Mouse (Mus musculus): Measurements from ENCODE around the gene Elmo3. TPM values are rescaled to one million over a fixed set of nuclear protein-coding genes. Genes with fewer than 3 reads are reported as not detected.
A peak's percentile ranks its signal among the peaks of the same experiment; 100 is the strongest.

Gene Elmo3
- total and polyA plus RNA-seq, 3 experiments, result 1.3 to 2.9 TPM; not detected in 1

- Histone ChIP-seq H3K9ac (ENCODE audit: control insufficient read depth, low read depth, low read length, poor library complexity, severe bottlenecking) (no peak overlapping the region), H3K79me2 (ENCODE audit: control insufficient read depth, insufficient read depth, low read length, poor library complexity) (no peaks in the 10 kb centered on the region), H3K27me3 (ENCODE audit: control insufficient read depth in 1 of 2, insufficient read depth in 2 of 2, low read length in 2 of 2) (no peaks in the 10 kb centered on the region), H3K9me3 (replicated peaks; ENCODE audit: insufficient read depth, low read length) (no peaks in the 10 kb centered on the region), H3K4me3 (ENCODE audit: control insufficient read depth in 1 of 2, insufficient read depth in 1 of 2, low read depth in 2 of 2, low read length in 2 of 2) (no peak overlapping the region), H3K4me1 (ENCODE audit: control insufficient read depth in 1 of 2, insufficient read depth in 2 of 2, low read length in 2 of 2) (peaks cover 11 to 24% of the 10 kb centered on the region in 2 experiments), H3K36me3 (ENCODE audit: control insufficient read depth in 1 of 2, insufficient read depth in 2 of 2, low read length in 2 of 2) (peaks cover 0 to 25% of the 10 kb centered on the region in 2 experiments; a peak in 2 of 4 replicates), H3K27ac (ENCODE audit: control insufficient read depth, low read depth, low read length) (no peak overlapping the region)
- DNase-seq (ENCODE audit: low read depth, low spot score), result no peak
- no peak for TF ChIP-seq E2F4 (IDR thresholded peaks at IDR 0.05; ENCODE audit: borderline replicate concordance, low read depth, low read length)
- TF ChIP-seq MYC (IDR thresholded peaks at IDR 0.05; ENCODE audit: low read depth, low read length), result no peak
- TF ChIP-seq MYB (IDR thresholded peaks at IDR 0.05; ENCODE audit: low read depth, low read length), result no peak
- TF ChIP-seq POLR2AphosphoS2 (IDR thresholded peaks at IDR 0.05; ENCODE audit: low read length), result no peak
- no peak for TF ChIP-seq POLR2A (IDR thresholded peaks at IDR 0.05; ENCODE audit: control insufficient read depth in 1 of 2, insufficient read depth in 1 of 2, low read depth in 1 of 2, low read length in 2 of 2, poor library complexity in 1 of 2)
- TF ChIP-seq RAD21 (IDR thresholded peaks at IDR 0.05; ENCODE audit: low read depth, low read length), result no peak
- TF ChIP-seq ZKSCAN1 (IDR thresholded peaks at IDR 0.05; ENCODE audit: low read depth, low read length), result no peak
- TF ChIP-seq TBP (IDR thresholded peaks at IDR 0.05; ENCODE audit: low read depth, low read length), result no peak
- no peak for TF ChIP-seq KAT2A (conservative IDR thresholded peaks at IDR 0.05; ENCODE audit: low read depth, low read length)
- no peak for TF ChIP-seq MAFK (IDR thresholded peaks at IDR 0.05; ENCODE audit: borderline replicate concordance, low read depth, low read length)
- no peak for TF ChIP-seq MAX (IDR thresholded peaks at IDR 0.05; ENCODE audit: low read length)
- TF ChIP-seq USF2 (IDR thresholded peaks at IDR 0.05; ENCODE audit: borderline replicate concordance in 1 of 2, insufficient read depth in 1 of 2, low read depth in 1 of 2, low read length in 2 of 2), result no peak
- no peak for TF ChIP-seq EP300 (IDR thresholded peaks at IDR 0.05; ENCODE audit: low read depth in 1 of 2, low read length in 2 of 2)
- TF ChIP-seq SMC3 (IDR thresholded peaks at IDR 0.05; ENCODE audit: low read depth, low read length), result no peak
- no peak for TF ChIP-seq CHD1 (IDR thresholded peaks at IDR 0.05; ENCODE audit: low read depth, low read length)
These were observed 13.3 kb downstream of the Elmo3 start for GRCm38 (mm10) chr8:105318662-105319190.

GRCm38 (mm10) chr8:105323183-105323582 is 17.8 kb downstream of the Elmo3 start:
- no peak overlapping the region; a peak in 1 of 4 replicates for H3K4me3 ChIP-seq (ENCODE audit: control insufficient read depth in 1 of 2, insufficient read depth in 1 of 2, low read depth in 2 of 2, low read length in 2 of 2)
- H3K27me3 ChIP-seq (ENCODE audit: control insufficient read depth in 1 of 2, insufficient read depth in 2 of 2, low read length in 2 of 2), result no peaks in the 10 kb centered on the region
- peak overlapping the region; percentile 44 for H3K27ac ChIP-seq (ENCODE audit: control insufficient read depth, low read depth, low read length)
- H3K36me3 ChIP-seq (ENCODE audit: control insufficient read depth in 1 of 2, insufficient read depth in 2 of 2, low read length in 2 of 2), result peaks cover 5 to 37% of the 10 kb centered on the region in 2 experiments; a peak in 3 of 4 replicates
- H3K9ac ChIP-seq (ENCODE audit: control insufficient read depth, low read depth, low read length, poor library complexity, severe bottlenecking), result no peak overlapping the region
- no peaks in the 10 kb centered on the region for H3K9me3 ChIP-seq (replicated peaks; ENCODE audit: insufficient read depth, low read length)
- peak; percentile 71 for DNase-seq (ENCODE audit: low read depth, low spot score)
- H3K79me2 ChIP-seq (ENCODE audit: control insufficient read depth, insufficient read depth, low read length, poor library complexity), result peaks cover 20% of the 10 kb centered on the region
- H3K4me1 ChIP-seq (ENCODE audit: control insufficient read depth in 1 of 2, insufficient read depth in 2 of 2, low read length in 2 of 2), result peaks cover 18 to 34% of the 10 kb centered on the region in 2 experiments
- TF ChIP-seq MAFK (IDR thresholded peaks at IDR 0.05; ENCODE audit: borderline replicate concordance, low read depth, low read length) (no peak), SIN3A (IDR thresholded peaks at IDR 0.05; ENCODE audit: low read length) (no peak), MAZ (IDR thresholded peaks at IDR 0.05; ENCODE audit: low read depth, low read length) (no peak), USF2 (IDR thresholded peaks at IDR 0.05; ENCODE audit: borderline replicate concordance in 1 of 2, insufficient read depth in 1 of 2, low read depth in 1 of 2, low read length in 2 of 2) (no peak), BHLHE40 (IDR thresholded peaks at IDR 0.05; ENCODE audit: borderline replicate concordance, low read depth, low read length) (no peak), E2F4 (IDR thresholded peaks at IDR 0.05; ENCODE audit: borderline replicate concordance, low read depth, low read length) (no peak), ZNF384 (IDR thresholded peaks at IDR 0.05; ENCODE audit: low read depth, low read length) (no peak), RAD21 (IDR thresholded peaks at IDR 0.05; ENCODE audit: low read depth, low read length) (no peak), CHD2 (IDR thresholded peaks at IDR 0.05; ENCODE audit: low read length) (no peak), POLR2AphosphoS5 (IDR thresholded peaks at IDR 0.05; ENCODE audit: borderline replicate concordance, low read depth, low read length) (no peak), JUND (IDR thresholded peaks at IDR 0.05; ENCODE audit: low read depth, low read length) (no peak), TBP (IDR thresholded peaks at IDR 0.05; ENCODE audit: low read depth, low read length) (no peak), MAX (IDR thresholded peaks at IDR 0.05; ENCODE audit: low read length) (no peak), UBTF (IDR thresholded peaks at IDR 0.05; ENCODE audit: borderline replicate concordance, insufficient read depth, low read depth, low read length) (no peak), CHD1 (IDR thresholded peaks at IDR 0.05; ENCODE audit: low read depth, low read length) (no peak), TAL1 (IDR thresholded peaks at IDR 0.05; ENCODE audit: low read length) (peak; percentile 88), ZKSCAN1 (IDR thresholded peaks at IDR 0.05; ENCODE audit: low read depth, low read length) (no peak), MXI1 (IDR thresholded peaks at IDR 0.05; ENCODE audit: low read depth, low read length) (no peak), ZC3H11A (IDR thresholded peaks at IDR 0.05; ENCODE audit: low read depth, low read length) (no peak), POLR2A (IDR thresholded peaks at IDR 0.05; ENCODE audit: control insufficient read depth in 1 of 2, insufficient read depth in 1 of 2, low read depth in 1 of 2, low read length in 2 of 2, poor library complexity in 1 of 2) (no peak), CTCF (IDR thresholded peaks at IDR 0.05 in 2 of 3, conservative IDR thresholded peaks at IDR 0.05 in 1 of 3; ENCODE audit: control insufficient read depth in 1 of 3, insufficient read depth in 1 of 3, low read depth in 2 of 3, low read length in 3 of 3, poor library complexity in 1 of 3, severe bottlenecking in 1 of 3) (no peak), NRF1 (IDR thresholded peaks at IDR 0.05; ENCODE audit: insufficient read depth, low read depth, low read length, poor library complexity, severe bottlenecking) (no peak), KAT2A (conservative IDR thresholded peaks at IDR 0.05; ENCODE audit: low read depth, low read length) (no peak), USF1 (IDR thresholded peaks at IDR 0.05; ENCODE audit: low read depth, low read length) (no peak)

Measured in MEL (cell line).